Mouse (Mus musculus) cerebellum, adult (tissue): ENCODE measurements at regions not wholly inside any gene's neighbourhood (a gene's known extent, or its start where the extent isn't known, plus 50 kb on each side); places are given as distances from the start of the nearest gene placed in this dataset.
"Not testable (repeated sequence)": the region's sequence is repeated elsewhere in the genome, so short reads cannot be mapped to it uniquely, and the experiment has no call there.

Source experiments
- ATAC-seq: cut with Nextera tagmentation; 2 replicates; pipeline ENCODE4 v1.9.2; 2017; ENCODE audit warnings: mild to moderate bottlenecking, moderate library complexity, mixed read lengths; ENCODE audit not compliant: insufficient number of reproducible peaks, low FRiP score, low TSS enrichment

DNA sequence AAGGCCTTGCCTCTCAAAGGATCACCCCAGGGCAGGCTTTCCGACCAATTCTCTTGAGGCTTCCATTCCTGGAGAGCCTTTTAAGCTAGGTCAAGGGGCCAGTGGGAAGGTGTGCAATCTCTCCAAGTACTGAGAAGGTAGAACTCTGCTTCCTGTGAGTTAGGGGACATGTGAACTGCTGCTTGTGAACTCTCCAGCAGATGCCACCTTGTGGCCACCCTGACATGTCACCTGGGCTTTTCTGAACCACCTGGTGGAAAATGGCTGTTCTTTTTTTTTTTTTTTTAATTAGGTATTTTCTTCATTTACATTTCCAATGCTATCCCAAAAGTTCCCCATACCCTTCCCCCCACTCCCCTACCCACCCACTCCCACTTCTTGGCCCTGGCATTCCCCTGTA lies 438.5 kb upstream of the Sall1 start:
- not testable (repeated sequence) for ATAC-seq

DNA sequence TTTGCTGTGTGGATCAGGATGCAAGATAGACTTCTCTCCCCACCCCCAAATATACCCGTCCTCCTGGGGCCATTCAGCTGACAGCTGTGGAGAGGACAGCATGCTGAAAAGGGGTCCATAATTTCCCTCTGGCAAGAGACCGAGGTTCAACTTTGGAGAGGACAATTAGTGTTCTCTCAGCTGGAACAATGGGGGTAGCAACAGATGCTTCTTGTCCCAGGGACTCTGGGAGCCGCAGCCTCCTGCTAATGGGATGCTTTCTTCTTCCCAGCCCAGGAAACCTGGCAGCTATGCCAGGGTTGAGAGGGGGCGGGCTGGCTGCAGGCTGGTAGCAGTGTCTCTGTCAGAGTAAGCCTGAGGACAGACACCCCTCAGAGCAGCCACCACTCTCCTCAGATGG lies 433.0 kb upstream of the Sall1 start:
- ATAC-seq: no peak

DNA sequence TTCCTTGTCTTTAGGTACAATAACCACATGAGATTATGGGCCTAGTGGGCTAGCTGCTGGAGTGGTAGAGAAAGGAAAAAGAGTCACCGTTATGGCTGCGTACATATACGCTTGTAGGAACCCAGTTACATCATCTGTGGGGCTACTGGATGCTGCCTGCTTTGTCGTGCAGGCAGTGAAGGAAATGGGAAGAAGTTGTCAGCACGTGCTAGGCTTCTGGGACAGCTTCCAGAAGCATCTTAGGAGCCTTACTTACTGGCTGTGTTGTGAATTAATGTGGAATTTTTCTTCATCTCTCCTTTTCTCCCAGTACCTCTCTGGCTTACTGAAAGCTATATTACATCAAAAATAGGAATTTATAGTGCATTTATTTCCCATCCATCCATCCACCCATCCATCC lies 427.2 kb upstream of the Sall1 start:
- ATAC-seq: no peak

DNA sequence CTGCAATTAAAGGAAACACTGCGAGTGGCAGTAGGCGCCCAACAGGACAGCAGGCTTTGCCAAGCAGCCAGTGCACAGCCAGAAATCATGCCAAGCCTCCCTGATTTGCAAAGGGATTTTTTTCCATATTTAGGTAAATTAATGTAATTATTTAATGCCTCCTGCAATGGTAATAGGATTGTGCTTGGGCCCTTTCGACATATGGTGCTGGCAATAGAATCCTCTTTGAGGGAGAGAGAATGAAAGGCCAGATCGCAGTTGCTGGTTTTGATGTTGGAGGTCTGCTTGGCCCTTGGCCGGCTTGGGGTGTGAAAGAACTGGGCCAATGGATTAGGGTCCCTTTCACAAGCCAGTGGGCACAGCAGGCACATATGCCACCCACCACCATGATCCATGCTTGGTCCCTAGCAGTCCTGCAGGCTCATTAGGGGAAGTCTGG lies 424.8 kb upstream of the Sall1 start:
- no peak; the same call in 1 of the 2 replicates for ATAC-seq

DNA sequence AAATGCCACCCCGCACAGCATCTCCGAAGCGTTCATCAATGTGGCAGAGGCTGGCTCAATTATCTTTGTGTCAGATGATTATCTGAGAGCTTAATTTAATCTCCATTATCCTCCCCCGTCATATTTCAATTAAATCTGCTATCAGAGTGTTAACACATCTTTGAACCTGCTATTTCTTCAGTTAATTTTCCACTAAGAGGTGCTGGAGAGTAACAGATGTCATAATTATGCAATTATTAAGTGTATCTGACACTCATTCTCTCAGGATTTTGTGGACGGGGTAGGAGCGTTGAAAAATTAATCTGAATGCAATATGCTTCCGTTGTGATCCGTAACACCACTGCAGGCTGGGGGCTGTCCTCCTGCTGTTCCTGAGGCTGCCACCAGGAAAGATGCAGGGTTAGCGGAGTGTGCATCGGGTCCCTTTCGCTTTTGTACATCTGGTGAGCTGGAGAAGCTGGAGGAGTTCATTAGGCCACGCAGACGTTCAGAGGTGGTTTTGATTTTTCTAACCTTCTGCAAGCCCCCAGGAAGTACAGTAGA lies 421.3 kb upstream of the Sall1 start:
- no peak for ATAC-seq

DNA sequence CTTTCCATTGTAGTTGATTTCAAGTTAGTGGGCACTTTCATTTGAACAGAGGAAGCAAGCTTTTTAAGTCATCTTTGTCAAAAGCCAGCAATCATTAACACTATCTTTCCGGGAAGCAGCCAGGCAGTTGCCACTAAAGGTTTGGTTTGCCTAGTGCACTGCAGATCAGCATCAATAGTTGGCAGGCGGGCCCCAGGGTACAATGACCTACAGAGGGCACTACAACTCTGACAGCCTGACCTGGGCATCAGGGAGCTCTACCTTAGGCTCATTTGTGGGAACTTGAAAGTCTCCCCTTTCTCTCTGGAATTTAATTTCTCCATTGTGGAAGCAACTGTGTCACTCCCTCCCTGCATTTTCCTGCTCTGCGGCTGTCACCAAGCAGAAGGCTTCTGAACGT lies 412.6 kb upstream of the Sall1 start:
- ATAC-seq: no peak

DNA sequence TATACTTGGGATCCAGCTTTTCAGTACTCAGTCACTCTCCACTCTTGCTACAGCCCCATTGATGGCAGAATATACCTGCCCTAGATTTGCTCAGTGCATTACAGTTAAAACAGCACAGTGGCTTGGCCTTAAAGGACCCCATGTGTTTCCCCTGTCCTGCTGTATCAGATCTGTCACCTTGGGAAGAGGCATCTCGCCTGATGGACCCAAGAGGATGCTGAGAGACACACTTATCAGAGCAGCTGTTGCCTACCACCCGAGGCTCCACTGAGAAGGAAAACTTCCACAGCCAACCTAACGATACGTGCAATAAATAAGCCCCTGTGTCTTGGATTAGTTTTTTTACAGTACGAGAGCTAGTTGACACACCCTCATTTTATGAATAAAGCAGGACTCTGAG lies 411.8 kb upstream of the Sall1 start:
- no peak for ATAC-seq

DNA sequence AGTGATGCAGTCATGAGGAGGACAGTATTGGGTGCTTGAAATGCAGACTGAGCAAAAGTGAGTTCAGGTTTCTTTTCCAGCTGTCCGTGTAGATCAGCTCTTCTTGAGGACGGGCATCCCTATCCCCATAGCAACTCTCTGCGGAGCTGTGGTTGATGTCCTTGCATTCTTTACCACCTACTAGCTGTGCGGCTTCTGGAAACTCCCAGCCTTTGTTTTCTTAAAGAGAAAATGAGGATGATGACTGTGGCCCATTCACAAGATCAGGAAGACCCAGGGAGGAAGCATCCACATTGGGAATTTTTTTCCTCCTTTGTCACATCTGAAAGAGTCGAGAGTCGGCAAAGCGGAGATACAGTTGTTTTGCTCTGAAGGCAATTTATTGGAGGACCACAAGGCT lies 410.2 kb upstream of the Sall1 start:
- no peak for ATAC-seq

DNA sequence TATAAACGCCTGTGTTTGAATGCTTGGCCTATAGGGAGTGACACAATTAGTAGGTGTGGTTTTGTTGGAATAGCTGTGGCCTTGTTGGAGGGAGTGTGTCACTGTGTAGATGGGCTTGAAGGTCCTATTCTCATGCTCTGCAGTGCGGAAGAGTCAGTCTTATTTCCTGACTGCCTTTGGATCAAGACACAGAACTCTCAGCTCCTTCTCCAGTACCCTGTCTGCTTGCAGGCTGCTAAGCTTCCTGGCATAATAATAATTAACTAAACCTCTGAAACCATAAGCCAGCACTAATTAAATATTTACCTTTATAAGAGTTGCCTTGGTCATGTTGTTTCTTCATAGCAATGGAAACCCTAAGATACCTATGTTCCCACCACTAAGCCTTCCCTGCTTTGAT lies 409.8 kb upstream of the Sall1 start:
- ATAC-seq: no peak

DNA sequence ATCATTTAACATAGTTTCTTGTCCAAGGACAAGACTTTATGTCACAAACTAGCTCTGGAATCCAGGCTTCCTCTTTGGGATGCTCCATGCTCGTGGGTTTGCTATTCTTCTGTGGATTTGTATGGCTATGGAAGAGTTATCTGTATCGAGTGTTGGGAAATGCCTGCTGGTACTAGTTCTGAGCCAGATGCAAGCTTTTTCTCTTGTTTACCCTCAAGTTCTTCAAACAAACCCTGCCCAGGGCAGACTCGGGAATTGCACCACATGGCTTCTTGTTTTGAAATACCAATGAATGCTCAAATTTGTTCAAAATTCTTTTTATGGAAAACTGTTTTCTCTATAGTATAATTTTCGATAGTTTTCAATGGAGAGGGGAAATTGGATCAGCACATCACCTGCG lies 400.5 kb upstream of the Sall1 start:
- ATAC-seq: no peak

DNA sequence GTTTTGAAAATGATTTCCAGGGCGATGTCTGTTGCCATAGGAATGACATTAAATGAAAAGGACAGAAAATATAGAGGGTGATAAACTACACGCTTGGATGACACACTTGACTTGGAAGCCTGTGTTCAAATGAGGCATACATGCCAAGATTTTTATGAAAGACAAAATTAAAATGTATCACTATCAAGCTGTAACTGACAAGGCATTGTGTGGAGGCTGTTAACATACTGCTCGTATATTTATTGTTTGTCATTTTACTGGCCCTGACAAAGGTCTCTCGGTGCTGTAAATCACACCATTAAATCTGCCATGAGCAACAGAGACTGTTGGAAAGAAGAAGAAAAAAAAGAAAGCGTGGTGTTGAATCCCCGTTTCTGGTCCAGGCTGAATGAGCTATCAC lies 395.3 kb upstream of the Sall1 start:
- ATAC-seq: no peak

DNA sequence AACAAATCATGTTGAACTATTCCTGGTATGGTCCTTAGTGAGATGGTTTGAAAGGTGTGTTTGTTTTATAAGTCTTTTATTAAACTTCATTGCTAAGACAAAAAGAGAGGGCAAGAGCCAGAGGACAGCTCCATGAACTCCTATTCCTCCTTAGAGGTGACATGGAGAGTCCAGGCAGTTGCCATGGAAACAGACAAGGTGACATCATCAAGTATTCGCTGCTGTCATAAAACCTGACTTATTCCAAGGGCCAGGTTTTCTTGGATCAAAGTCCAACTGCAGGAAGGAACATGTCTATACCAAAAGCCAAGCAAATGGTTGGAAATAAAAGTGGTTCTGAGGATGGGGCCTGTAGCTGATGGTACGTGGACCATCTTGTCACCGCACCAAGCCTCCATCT lies 383.0 kb upstream of the Sall1 start:
- no peak for ATAC-seq

DNA sequence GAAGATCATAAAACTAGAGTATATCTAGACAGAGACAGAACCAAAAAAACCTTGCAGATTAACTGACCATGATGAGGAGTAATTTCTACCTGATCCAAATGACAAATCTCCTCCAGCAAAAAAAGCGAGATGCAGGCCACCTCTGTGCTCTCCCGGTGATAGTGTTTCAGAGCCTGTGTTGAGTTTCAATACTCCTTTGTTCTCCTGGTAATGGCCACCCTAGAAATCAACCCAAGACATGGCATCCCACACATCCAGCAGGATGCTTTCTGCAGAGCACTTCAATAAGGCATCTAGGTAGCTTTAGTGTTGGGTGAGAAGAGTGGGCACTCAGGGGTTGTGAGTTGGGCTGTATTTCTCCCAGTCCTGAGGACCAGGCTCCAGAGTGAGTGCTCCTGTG lies 371.3 kb upstream of the Sall1 start:
- no peak for ATAC-seq

DNA sequence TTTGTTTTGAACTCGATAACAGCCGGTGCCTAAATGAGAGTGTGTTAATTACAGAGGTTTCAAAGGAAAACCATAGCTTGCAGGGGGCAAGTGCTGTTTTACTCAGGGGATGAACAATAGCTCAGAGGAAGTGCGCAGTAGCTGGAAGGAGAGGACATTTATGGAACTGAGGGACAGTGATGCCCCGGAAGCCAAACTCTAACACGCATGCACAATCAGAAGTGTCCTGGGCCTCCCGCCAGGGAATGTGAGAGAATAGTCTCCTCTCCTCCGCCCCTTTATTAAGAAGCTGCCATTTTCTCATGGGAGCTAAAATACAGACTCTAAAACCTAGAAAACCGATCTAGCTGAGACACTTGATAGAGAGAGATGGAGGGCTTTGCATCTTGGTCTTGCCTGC lies 368.5 kb upstream of the Sall1 start:
- ATAC-seq: no peak

DNA sequence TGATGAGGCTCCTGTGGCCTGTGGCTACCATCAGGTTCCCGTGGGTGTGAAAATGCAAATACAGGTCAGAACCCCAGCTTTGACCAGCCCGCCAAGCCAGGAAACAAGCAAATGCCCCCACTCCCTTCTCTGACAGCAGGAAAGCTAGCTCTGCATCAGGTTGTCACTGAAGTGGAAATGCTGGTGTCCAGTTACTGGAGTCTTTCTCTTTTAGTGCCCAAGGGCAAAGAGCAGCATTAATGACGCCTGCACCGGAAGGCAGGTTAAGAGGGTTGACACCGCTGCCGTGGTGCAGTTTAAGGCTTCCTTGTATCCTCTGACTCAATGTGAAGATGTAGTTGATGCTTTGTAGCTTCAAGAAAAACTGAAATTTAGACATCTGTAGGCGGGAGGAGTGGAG lies 368.1 kb upstream of the Sall1 start:
- no peak for ATAC-seq

DNA sequence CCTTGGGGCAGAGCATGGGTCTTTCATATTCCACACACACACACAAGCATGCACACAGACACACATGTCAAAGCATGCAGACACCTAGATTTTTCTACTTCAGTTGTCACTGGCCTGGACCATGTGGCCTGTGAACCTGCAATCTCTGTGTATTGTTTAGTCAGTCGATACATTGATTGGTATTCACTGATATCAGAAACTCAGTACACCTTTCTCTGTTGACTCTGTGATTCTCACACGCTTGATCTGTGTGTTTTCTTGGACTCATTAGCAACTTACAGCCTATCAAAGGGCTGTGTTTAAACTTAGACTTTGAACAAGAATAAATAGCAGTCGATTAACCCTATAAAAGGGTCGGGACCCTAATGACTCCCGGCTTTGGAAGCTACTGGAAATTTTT lies 362.7 kb upstream of the Sall1 start:
- ATAC-seq: no peak

DNA sequence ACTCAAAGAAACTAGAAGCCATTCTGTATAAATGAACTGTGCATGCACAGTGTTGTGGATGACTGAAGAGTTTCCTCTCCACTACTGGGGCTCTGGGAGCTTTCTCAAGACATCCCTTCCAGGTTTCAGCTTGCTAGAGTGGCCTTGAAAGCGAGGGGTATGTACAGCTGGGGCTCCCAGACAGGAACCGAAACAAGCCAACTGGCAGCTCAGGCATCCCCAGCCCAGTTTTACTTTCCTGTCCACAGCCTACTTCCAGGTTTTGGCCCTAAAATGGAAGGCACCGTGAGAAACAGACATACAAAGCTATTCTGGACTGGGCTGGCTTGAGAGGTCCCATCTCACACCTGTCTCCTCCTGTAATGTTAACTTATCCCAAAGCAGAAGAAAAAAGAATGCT lies 360.3 kb upstream of the Sall1 start:
- ATAC-seq: no peak

DNA sequence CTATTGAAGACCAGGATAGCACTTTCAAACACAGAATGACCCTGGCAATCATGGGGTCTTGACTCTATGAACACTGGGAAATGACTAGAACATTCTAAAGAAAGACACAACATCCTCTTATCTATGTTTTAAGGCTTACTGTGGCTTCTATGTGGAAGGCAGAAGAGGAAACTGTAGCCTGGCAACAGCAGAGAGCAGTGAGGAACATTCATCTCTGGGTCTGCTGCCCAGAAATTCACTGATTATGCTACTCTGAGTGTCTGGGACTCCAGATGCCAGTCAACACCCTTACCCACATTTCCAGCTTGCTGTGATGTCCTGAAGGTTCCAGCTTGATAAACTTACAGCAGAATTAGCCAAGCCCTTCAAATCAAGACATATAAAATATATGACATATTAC lies 352.7 kb upstream of the Sall1 start:
- no peak for ATAC-seq

DNA sequence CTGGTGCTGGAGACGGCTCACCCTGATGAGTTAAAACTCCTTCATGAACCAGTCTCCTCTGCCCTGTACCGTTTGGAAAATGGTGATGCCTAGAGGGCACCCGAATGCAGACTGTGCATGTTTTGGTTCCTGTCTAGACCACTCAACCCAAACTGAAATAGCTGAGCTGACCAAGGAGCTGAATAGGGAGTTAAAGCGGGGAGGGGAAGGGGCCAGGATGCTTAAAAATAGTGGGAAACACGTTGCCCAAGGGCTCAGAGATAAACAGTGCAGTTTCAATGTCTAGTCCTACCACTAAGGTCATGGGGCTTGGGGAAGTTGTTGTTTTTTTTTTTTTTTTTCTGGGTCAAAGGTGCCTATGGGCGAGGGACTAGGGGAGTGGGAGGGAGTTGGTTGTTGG lies 348.8 kb upstream of the Sall1 start:
- no peak for ATAC-seq

DNA sequence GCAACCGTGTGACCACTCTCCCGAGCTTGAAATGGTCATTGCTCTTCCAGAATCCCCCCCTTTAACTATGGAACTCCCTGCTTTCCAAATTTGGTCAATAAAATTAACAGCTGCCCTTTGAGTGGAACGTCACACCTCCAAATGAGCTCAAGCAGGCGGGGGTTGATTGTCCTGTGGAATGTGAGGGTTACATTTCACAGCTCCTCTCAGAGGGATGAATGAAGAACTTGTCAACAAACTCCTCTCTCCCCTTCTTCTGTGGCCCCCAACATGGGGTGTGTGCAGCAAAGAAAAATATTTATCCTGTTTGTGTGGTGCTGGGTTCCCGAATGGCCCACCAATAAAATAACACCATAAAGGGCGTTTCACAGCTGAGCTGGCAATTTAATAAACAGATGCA lies 344.8 kb upstream of the Sall1 start:
- no peak for ATAC-seq

DNA sequence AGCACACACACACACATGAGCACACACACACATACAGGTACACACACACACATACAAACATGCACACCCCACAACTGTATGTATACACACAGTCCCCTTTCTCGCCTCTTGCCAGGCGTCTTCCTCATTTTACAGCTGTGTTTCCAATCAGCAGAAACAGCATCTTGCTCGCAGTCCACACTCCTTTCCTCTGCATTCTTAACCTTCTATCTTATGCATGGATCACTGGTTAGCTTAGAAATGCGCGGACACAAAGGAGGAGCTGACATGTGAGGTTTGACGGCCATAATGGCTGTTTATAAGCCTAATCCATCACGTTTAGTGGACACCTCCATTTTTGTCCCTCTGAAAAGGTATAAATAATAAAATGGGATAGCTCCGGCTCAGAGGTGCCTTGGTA lies 343.3 kb upstream of the Sall1 start:
- no peak for ATAC-seq

DNA sequence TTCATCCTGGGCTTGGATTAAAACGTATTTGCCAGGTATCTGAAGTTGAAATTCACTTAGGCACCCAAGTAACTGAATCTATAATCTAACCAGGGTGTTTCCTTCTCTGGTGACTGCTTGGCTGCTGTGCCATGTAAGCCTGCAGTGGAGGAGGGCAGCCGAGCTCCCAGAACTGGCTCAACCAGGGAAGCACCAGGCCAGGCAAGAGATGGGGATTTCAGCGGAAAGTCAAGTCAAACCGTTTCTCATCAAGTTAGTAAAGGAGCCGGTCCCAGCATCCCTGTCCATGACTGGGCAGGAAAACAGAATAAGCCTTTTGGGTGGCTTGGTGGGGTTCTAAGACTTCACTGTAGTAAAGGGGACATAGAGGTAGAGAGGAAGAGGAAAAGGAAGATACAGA lies 341.1 kb upstream of the Sall1 start:
- no peak for ATAC-seq

DNA sequence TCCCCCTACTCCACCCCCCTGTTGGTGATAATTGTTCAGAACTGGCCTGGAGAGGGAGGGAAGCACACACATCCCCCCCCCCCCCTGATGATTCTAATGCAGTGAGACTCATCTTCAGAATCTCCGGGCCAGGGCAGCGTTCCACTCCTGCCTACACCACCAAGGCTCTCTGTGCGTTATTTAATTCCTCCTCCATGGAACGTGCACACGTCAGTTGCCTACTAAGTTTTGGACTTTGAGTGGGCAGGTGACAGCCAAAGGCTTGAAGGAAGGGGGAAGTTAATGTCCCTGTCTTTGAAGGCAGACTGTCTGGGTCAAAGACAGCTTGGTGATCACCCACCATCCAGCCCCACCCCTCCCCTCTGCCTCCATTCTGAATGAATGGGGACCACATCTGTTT lies 339.8 kb upstream of the Sall1 start:
- no peak for ATAC-seq
